In the genomic region with DNA sequence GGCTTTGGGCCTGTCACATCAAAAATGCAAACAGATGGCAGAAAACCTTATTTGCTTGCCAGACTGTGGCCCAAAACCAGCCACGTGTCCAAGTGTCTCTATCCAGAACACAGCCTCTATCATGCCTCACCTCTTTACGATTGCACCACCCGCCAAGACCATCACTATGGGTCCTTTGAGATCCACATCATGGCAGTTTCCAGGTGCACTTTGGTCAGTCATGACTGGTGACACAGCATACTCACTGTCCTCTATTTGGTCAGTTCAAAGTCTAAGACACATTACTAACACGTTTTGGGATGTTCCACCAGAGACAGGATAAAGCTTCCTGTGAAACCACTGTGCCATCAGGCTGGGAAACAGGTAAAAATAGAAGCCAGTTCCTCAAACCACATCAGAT, we compare ENCODE assay signal across 20 mouse cellular contexts.
"Had no signal": no experiment of that assay in that cellular context is flagged by ENCODE, and none has a peak within 500 bp of the region (broad histone marks: within the 10 kb centered on the region; RNA-seq: fewer than 3 reads in every experiment).

No protein-coding gene starts in this region.

- H3K9me3 ChIP-seq: intestine, embryonic 15.5 days; kidney, embryonic 15.5 days; midbrain, embryonic 12.5 days; midbrain, embryonic 15.5 days; neural tube, embryonic 12.5 days; neural tube, embryonic 15.5 days had no signal

- H3K4me1 ChIP-seq: intestine, embryonic 15.5 days; kidney, embryonic 15.5 days; midbrain, embryonic 15.5 days; neural tube, embryonic 12.5 days; neural tube, embryonic 15.5 days had no signal

- H3K4me2 ChIP-seq: intestine, embryonic 15.5 days; kidney, embryonic 15.5 days; lung, embryonic 14.5 days; midbrain, embryonic 12.5 days; midbrain, embryonic 15.5 days; neural tube, embryonic 12.5 days; neural tube, embryonic 15.5 days had no signal

- H3K27ac ChIP-seq: intestine, embryonic 15.5 days; kidney, embryonic 15.5 days; left cerebral cortex, adult 2 months; liver, embryonic 14.5 days; macrophage; midbrain, embryonic 12.5 days; midbrain, embryonic 15.5 days; neural tube, embryonic 12.5 days; neural tube, embryonic 15.5 days; stomach, postnatal 0 days had no signal

- H3K36me3 ChIP-seq: intestine, embryonic 15.5 days had no signal

- H3K27me3 ChIP-seq: intestine, embryonic 15.5 days; kidney, embryonic 15.5 days; midbrain, embryonic 12.5 days; midbrain, embryonic 15.5 days; neural tube, embryonic 12.5 days; neural tube, embryonic 15.5 days had no signal

- H3K9ac ChIP-seq: intestine, embryonic 15.5 days; kidney, embryonic 15.5 days; liver, embryonic 14.5 days; lung, embryonic 14.5 days; midbrain, embryonic 12.5 days; midbrain, embryonic 15.5 days; neural tube, embryonic 12.5 days; neural tube, embryonic 15.5 days had no signal

- ATAC-seq: intestine, embryonic 15.5 days; lung, postnatal 0 days; midbrain, embryonic 15.5 days had no signal

- H3K4me3 ChIP-seq: intestine, embryonic 15.5 days; kidney, embryonic 15.5 days; left cerebral cortex, adult 2 months; midbrain, embryonic 12.5 days; midbrain, embryonic 15.5 days; neural tube, embryonic 12.5 days; neural tube, embryonic 15.5 days had no signal

- DNase-seq: kidney, postnatal 10 days; layer of hippocampus, postnatal 36 days; lung, embryonic 14.5 days; right cerebral cortex, adult 18-20 months; right cerebral cortex, postnatal 14 days; right cerebral cortex, postnatal 4 days; thymus, adult 2 months; thymus, postnatal 14 days; thymus, postnatal 4 days had no signal
